Mouse (Mus musculus) forebrain, embryonic 10.5 days (tissue): ENCODE results near the gene Zfp458. TPM values are rescaled to one million over a fixed set of nuclear protein-coding genes. Genes with fewer than 3 reads are reported as not detected.
"Not testable (repeated sequence)": the region's sequence is repeated elsewhere in the genome, so short reads cannot be mapped to it uniquely, and the experiment has no call there.

Source experiments
- DNase-seq: peaks from one replicate; pipeline ENCODE4 v3.0.0-alpha.2; 2017; ENCODE audit warnings: low spot score; ENCODE audit errors: extremely low spot score
- H3K27ac ChIP-seq: fragments of 300-500 bp; sonication (generic); 2 replicates; pipeline ENCODE4 v1.5.1; 2016; ENCODE audit warnings: mild to moderate bottlenecking
- H3K27me3 ChIP-seq: fragments of 300-500 bp; sonication (generic); 2 replicates; pipeline ENCODE4 v1.6.1; 2016; ENCODE audit warnings: mild to moderate bottlenecking; ENCODE audit not compliant: poor library complexity, severe bottlenecking
- H3K36me3 ChIP-seq: fragments of 300-500 bp; sonication (generic); replicated peaks from 2 replicates; pipeline ENCODE4 v1.6.1; 2016; ENCODE audit warnings: mild to moderate bottlenecking, moderate library complexity
- H3K4me1 ChIP-seq: fragments of 300-500 bp; sonication (generic); 2 replicates; pipeline ENCODE4 v1.6.1; 2016
- H3K4me3 ChIP-seq: fragments of 300-500 bp; sonication (generic); 2 replicates; pipeline ENCODE4 v1.5.1; 2016; ENCODE audit warnings: mild to moderate bottlenecking, moderate library complexity
- H3K9me3 ChIP-seq: fragments of 300-500 bp; sonication (generic); 2 replicates; pipeline ENCODE4 v1.6.1; 2016; ENCODE audit warnings: mild to moderate bottlenecking, moderate library complexity
- WGBS: fragments of 180-500 bp; shearing (Covaris S2); methylation state at CpG from one replicate; pipeline ENCODE4 v1.1.7; 2016; 5-methylcytosine and 5-hydroxymethylcytosine counted together
- polyA plus RNA-seq: library from polyadenylated mRNA; unstranded; fragments of >200 nt; fragmentation: Nextera tagmentation; extraction: Ambion mirVana; gene quantifications from 2 replicates; pipeline ENCODE4 v1.2.1, GENCODE M21; 2016

Zfp458 gene
- 1.1 and 1.8 TPM in 2 replicates for polyA plus RNA-seq

GRCm38 (mm10) chr13:67278314-67278713 lies at the start of gene Zfp458:
Gene Zfp458, minus strand, starts transcription at chr13:67278466.
- no peaks in the 10 kb centered on the region for H3K36me3 ChIP-seq
- no peaks in the 10 kb centered on the region for H3K4me1 ChIP-seq
- no peaks in the 10 kb centered on the region for H3K27me3 ChIP-seq
- no peak within 1 kb of the TSS for H3K4me3 ChIP-seq
- H3K27ac ChIP-seq: no peak within 1 kb of the TSS
- DNase-seq: no peak
- no peaks in the 10 kb centered on the region for H3K9me3 ChIP-seq
- 43% methylated on average over 7 of the region's 7 CpGs for WGBS

- Histone ChIP-seq H3K9me3 (peaks cover 3% of the 10 kb centered on the region; the same call in 1 of the 2 replicates), H3K4me1 (peaks cover 9% of the 10 kb centered on the region), H3K27ac (peak overlapping the region; percentile 79), H3K4me3 (peak overlapping the region; percentile 67), H3K36me3 (no peaks in the 10 kb centered on the region), H3K27me3 (no peaks in the 10 kb centered on the region)
- 31% methylated on average over 5 of the region's 5 CpGs for WGBS
- no peak for DNase-seq
These were observed 28.5 kb upstream of the Zfp458 start for GRCm38 (mm10) chr13:67306718-67307117.

GRCm38 (mm10) chr13:67305822-67306672 lies 27.8 kb upstream of the Zfp458 start, which contains the start of gene Zfp457:
Gene Zfp457, minus strand, starts transcription at chr13:67306485.
- Histone ChIP-seq H3K27ac (peak within 1 kb of the TSS; percentile 79), H3K4me3 (peak within 1 kb of the TSS; percentile 67), H3K27me3 (no peaks in the 10 kb centered on the region), H3K9me3 (no peaks in the 10 kb centered on the region), H3K36me3 (no peaks in the 10 kb centered on the region), H3K4me1 (peaks cover 9% of the 10 kb centered on the region)
- peak; percentile 79 for DNase-seq
- WGBS: 11% methylated on average over 16 of the region's 16 CpGs

GRCm38 (mm10) chr13:67269383-67270065 lies 8.7 kb downstream of the Zfp458 start:
- H3K4me1 ChIP-seq, H3K27me3 ChIP-seq, H3K9me3 ChIP-seq, H3K36me3 ChIP-seq, DNase-seq: not testable (repeated sequence)
- Histone ChIP-seq H3K4me3 (peak overlapping the region; percentile 73), H3K27ac (peak overlapping the region; percentile 79)
- WGBS: 51% methylated on average over 8 of the region's 9 CpGs

- H3K27ac ChIP-seq: peak overlapping the region; percentile 79
- peaks cover 9% of the 10 kb centered on the region; the same call in 1 of the 2 replicates for H3K4me1 ChIP-seq
- WGBS: 12% methylated on average over 18 of the region's 18 CpGs
- no peaks in the 10 kb centered on the region; the same call in 1 of the 2 replicates for H3K36me3 ChIP-seq
- DNase-seq: peak; percentile 56
- peaks cover 10% of the 10 kb centered on the region; the same call in 1 of the 2 replicates for H3K9me3 ChIP-seq
- peak overlapping the region; percentile 73 for H3K4me3 ChIP-seq
- H3K27me3 ChIP-seq: no peaks in the 10 kb centered on the region
These were observed 9.5 kb downstream of the Zfp458 start for GRCm38 (mm10) chr13:67268568-67269369.

- no peaks in the 10 kb centered on the region for H3K36me3 ChIP-seq
- no peaks in the 10 kb centered on the region for H3K27me3 ChIP-seq
- H3K27ac ChIP-seq: no peak overlapping the region
- H3K4me1 ChIP-seq: no peaks in the 10 kb centered on the region
- no peak overlapping the region for H3K4me3 ChIP-seq
- 63% methylated on average over 4 of the region's 4 CpGs for WGBS
- no peak for DNase-seq
- H3K9me3 ChIP-seq: peaks cover 3% of the 10 kb centered on the region; the same call in 1 of the 2 replicates
These were observed 64.2 kb downstream of the Zfp458 start for GRCm38 (mm10) chr13:67214015-67214607.

Other genes starting within 250 kb of the Zfp458 start
- gene Zfp712, start 217.3 kb downstream of the Zfp458 start, polyA plus RNA-seq: 3.7 and 4.1 TPM in 2 replicates
- gene Zfp708, start 180.5 kb downstream of the Zfp458 start, polyA plus RNA-seq: 6.6 and 6.7 TPM in 2 replicates
- 2.7 and 2.8 TPM in 2 replicates for gene Gm28557, start 169.9 kb downstream of the Zfp458 start, polyA plus RNA-seq
- 0.07 and 0.22 TPM in 2 replicates for gene Rslcan18, start 162.2 kb downstream of the Zfp458 start, polyA plus RNA-seq
- gene Zfp759, start 156.8 kb downstream of the Zfp458 start, polyA plus RNA-seq: 2.2 TPM in 2 replicates
- 5.7 and 7.0 TPM in 2 replicates for gene Rsl1, start 105.3 kb downstream of the Zfp458 start, polyA plus RNA-seq
- gene Zfp455, start 84.0 kb downstream of the Zfp458 start, polyA plus RNA-seq: 0.98 and 1.4 TPM in 2 replicates
- gene Zfp457, start 28.0 kb upstream of the Zfp458 start, polyA plus RNA-seq: 0.18 and 0.50 TPM in 2 replicates
- gene Zfp595, start 54.1 kb upstream of the Zfp458 start, polyA plus RNA-seq: 1.9 and 2.2 TPM in 2 replicates
- gene Gm28044, start 82.1 kb upstream of the Zfp458 start, polyA plus RNA-seq: 0.37 TPM in 1 of 2 replicates, not detected in the other
- 0.87 and 1.1 TPM in 2 replicates for gene Zfp953, start 82.1 kb upstream of the Zfp458 start, polyA plus RNA-seq
- 0.50 TPM in 1 of 2 replicates, not detected in the other for gene Gm28041, start 97.3 kb upstream of the Zfp458 start, polyA plus RNA-seq
- 0.62 and 0.86 TPM in 2 replicates for gene Zfp456, start 97.3 kb upstream of the Zfp458 start, polyA plus RNA-seq
- gene Zfp429, start 121.4 kb upstream of the Zfp458 start, polyA plus RNA-seq: 3.4 and 4.5 TPM in 2 replicates
- 0.86 and 1.2 TPM in 2 replicates for gene Zfp459, start 143.0 kb upstream of the Zfp458 start, polyA plus RNA-seq
- gene Zfp874a, start 173.2 kb upstream of the Zfp458 start, polyA plus RNA-seq: 6.3 and 7.5 TPM in 2 replicates
- gene Zfp874b, start 205.8 kb upstream of the Zfp458 start, polyA plus RNA-seq: 1.4 TPM in 2 replicates
- 14.6 and 14.8 TPM in 2 replicates for gene Zfp58, start 222.1 kb upstream of the Zfp458 start, polyA plus RNA-seq
- gene Gm26965, start 247.7 kb upstream of the Zfp458 start, polyA plus RNA-seq: not detected in 2 replicates
- gene Zfp87, start 247.7 kb upstream of the Zfp458 start, polyA plus RNA-seq: 21.8 and 22.4 TPM in 2 replicates